Mouse (Mus musculus) small intestine, adult 2 months (tissue): Measurements from ENCODE around the gene Aunip.

ENCODE experiments used
- CTCF ChIP-seq: fragments of 200-500 bp; IDR thresholded peaks from 2 replicates; pipeline ENCODE4 v1.5.1; 2012; ENCODE audit warnings: low read depth, mild to moderate bottlenecking, control low read depth, inconsistent platforms, low read length, moderate library complexity, mixed read lengths; ENCODE audit not compliant: insufficient replicate concordance, insufficient read length; ENCODE audit errors: extremely low read depth
- POLR2A ChIP-seq: fragments of 200-500 bp; IDR thresholded peaks from 2 replicates; pipeline ENCODE4 v1.6.1; 2012; ENCODE audit warnings: low read depth, mild to moderate bottlenecking, control low read depth, inconsistent platforms, low read length, moderate library complexity

GRCm38 (mm10) chr4:134534932-134535786 is 24.4 kb downstream of the Aunip start, which contains the start of gene Mtfr1l:
- TF ChIP-seq POLR2A (peak; percentile 63), CTCF (no peak)
